Mouse (Mus musculus): ENCODE data around the gene Ssh1. TPM values are rescaled to one million over a fixed set of nuclear protein-coding genes. Genes with fewer than 3 reads are reported as not detected.

Gene Ssh1
- total and polyA plus RNA-seq, 2 experiments from 2014 or later = 9.7 to 14.5 TPM

GRCm38 (mm10) chr5:113952519-113952918 is 41.2 kb downstream of the Ssh1 start:
- no peak overlapping the region for H3K4me2 ChIP-seq (ENCODE audit: low read depth, low read length)
- ATAC-seq (no peak), DNase-seq (ENCODE audit: low spot score) (no peak)
- H3K9ac ChIP-seq (replicated peaks; ENCODE audit: low read length) = no peak overlapping the region
- 93% methylated on average over 10 of the region's 10 CpGs for WGBS
- H3K27ac ChIP-seq = no peak overlapping the region
- no peaks in the 10 kb centered on the region for H3K9me3 ChIP-seq (ENCODE audit: low read length)
- TF ChIP-seq CTCF (IDR thresholded peaks at IDR 0.05; ENCODE audit: low read depth) = no peak
- no peak overlapping the region for H3K4me3 ChIP-seq (ENCODE audit: low read length)
- H3K27me3 ChIP-seq (ENCODE audit: insufficient read depth, low read length) = no peaks in the 10 kb centered on the region
- H3K36me3 ChIP-seq (ENCODE audit: insufficient read depth, low read length) = peaks cover 32% of the 10 kb centered on the region
- H3K4me1 ChIP-seq (ENCODE audit: insufficient read depth, low read length) = no peaks in the 10 kb centered on the region

- ATAC-seq = no peak
- Histone ChIP-seq H3K4me3 (ENCODE audit: low read length) (no peak overlapping the region), H3K36me3 (ENCODE audit: insufficient read depth, low read length) (peaks cover 32% of the 10 kb centered on the region), H3K4me1 (ENCODE audit: insufficient read depth, low read length) (no peaks in the 10 kb centered on the region), H3K4me2 (ENCODE audit: low read depth, low read length) (no peak overlapping the region), H3K9ac (replicated peaks; ENCODE audit: low read length) (no peak overlapping the region), H3K9me3 (ENCODE audit: low read length) (no peaks in the 10 kb centered on the region), H3K27ac (no peak overlapping the region), H3K27me3 (ENCODE audit: insufficient read depth, low read length) (no peaks in the 10 kb centered on the region)
- no peak for TF ChIP-seq CTCF (IDR thresholded peaks at IDR 0.05; ENCODE audit: low read depth)
- 90% methylated on average over 11 of the region's 11 CpGs for WGBS
- DNase-seq (ENCODE audit: low spot score) = no peak
Measured at GRCm38 (mm10) chr5:113951693-113952071, 42.0 kb downstream of the Ssh1 start.

DNA sequence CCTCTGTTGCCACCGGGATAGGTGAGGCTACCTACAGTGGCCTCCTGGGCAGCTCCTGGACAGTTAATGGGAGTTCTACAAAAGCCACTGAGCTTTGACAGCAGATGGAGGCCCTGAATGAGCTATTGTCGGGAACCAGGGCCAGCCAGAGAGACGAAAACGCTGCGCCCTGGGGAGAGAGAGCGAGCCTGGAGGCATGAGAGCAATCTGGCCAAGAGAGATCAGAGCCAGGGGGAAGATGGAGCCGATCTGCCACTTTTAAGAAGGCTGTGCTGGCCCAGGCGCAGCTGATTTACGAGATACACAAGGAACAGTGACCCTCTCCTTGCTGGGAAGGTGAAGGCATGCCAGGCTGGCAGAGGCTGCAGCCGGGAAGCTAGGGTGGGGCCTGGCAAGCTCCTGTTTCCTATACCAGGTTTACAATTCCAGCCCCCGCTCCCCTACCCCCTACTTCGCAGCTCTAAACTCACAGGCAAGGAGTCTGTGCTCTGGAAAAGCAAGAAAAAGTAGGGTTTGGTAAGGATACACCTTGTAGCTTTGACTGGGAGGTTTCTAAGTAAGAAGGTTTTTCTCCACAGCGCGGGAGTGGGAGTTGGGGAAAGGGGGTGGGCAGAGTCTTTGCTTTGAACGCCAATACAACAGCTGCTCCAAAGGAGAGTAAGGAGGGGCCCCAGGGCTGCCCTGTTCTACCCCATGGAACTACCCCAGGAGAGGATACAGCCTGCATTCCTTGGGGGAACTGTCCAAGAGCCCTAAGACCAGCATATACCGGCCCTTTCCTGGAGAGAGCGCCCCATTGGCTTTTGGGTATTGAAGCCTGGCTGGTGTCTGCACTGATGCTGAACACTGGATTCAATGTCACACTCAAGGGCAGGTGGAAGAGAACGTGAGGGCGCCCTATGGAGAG is 42.7 kb downstream of the Ssh1 start:
- Histone ChIP-seq H3K27me3 (ENCODE audit: insufficient read depth, low read length) (no peaks in the 10 kb centered on the region), H3K4me3 (ENCODE audit: low read length) (no peak overlapping the region), H3K4me1 (ENCODE audit: insufficient read depth, low read length) (no peaks in the 10 kb centered on the region), H3K9me3 (ENCODE audit: low read length) (no peaks in the 10 kb centered on the region), H3K4me2 (ENCODE audit: low read depth, low read length) (no peak overlapping the region), H3K9ac (replicated peaks; ENCODE audit: low read length) (no peak overlapping the region), H3K36me3 (ENCODE audit: insufficient read depth, low read length) (peaks cover 38% of the 10 kb centered on the region), H3K27ac (no peak overlapping the region)
- peak; percentile 35 for DNase-seq (ENCODE audit: low spot score)
- ATAC-seq = no peak
- no peak for TF ChIP-seq CTCF (IDR thresholded peaks at IDR 0.05; ENCODE audit: low read depth)
- WGBS = 63% methylated on average over 19 of the region's 19 CpGs

DNA sequence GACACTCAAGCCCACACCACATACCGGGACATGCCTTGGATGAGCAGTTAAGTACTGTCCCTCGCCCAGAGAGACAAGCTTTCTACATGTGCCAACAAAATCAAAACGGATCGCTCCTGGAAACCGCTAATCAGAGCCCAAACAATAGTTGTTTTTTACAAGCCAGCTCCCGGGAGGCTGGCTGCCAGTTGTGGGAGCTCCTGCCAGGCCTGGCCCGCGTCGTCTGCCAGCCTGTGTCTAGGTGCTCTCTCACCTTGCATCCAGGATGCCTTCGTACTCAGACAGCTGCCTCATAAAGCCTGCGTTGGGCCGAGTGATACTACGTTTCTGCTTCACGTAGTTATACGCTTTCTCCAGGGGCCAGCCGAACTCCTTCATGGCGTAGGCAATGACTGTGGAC is 43.6 kb downstream of the Ssh1 start:
- DNase-seq (ENCODE audit: low spot score) = no peak
- Histone ChIP-seq H3K4me1 (ENCODE audit: insufficient read depth, low read length) (no peaks in the 10 kb centered on the region), H3K36me3 (ENCODE audit: insufficient read depth, low read length) (peaks cover 42% of the 10 kb centered on the region), H3K27me3 (ENCODE audit: insufficient read depth, low read length) (no peaks in the 10 kb centered on the region), H3K27ac (no peak overlapping the region), H3K4me2 (ENCODE audit: low read depth, low read length) (no peak overlapping the region), H3K4me3 (ENCODE audit: low read length) (no peak overlapping the region), H3K9me3 (ENCODE audit: low read length) (no peaks in the 10 kb centered on the region), H3K9ac (replicated peaks; ENCODE audit: low read length) (no peak overlapping the region)
- no peak for TF ChIP-seq CTCF (IDR thresholded peaks at IDR 0.05; ENCODE audit: low read depth)
- ATAC-seq = no peak
- WGBS = 58% methylated on average over 17 of the region's 17 CpGs

- no peak for ATAC-seq
- Histone ChIP-seq H3K4me1 (ENCODE audit: insufficient read depth, low read length) (no peaks in the 10 kb centered on the region), H3K4me3 (ENCODE audit: low read length) (no peak overlapping the region), H3K27ac (no peak overlapping the region), H3K4me2 (ENCODE audit: low read depth, low read length) (no peak overlapping the region), H3K9me3 (ENCODE audit: low read length) (no peaks in the 10 kb centered on the region), H3K9ac (replicated peaks; ENCODE audit: low read length) (no peak overlapping the region), H3K36me3 (ENCODE audit: insufficient read depth, low read length) (peaks cover 52% of the 10 kb centered on the region), H3K27me3 (ENCODE audit: insufficient read depth, low read length) (no peaks in the 10 kb centered on the region)
- no peak for DNase-seq (ENCODE audit: low spot score)
- peak; percentile 14; the same call in 1 of the 2 replicates for TF ChIP-seq CTCF (IDR thresholded peaks at IDR 0.05; ENCODE audit: low read depth)
- WGBS = 76% methylated on average over 2 of the region's 2 CpGs
Measured at GRCm38 (mm10) chr5:113947280-113947679, 46.4 kb downstream of the Ssh1 start.

- Histone ChIP-seq H3K9me3 (ENCODE audit: low read length) (no peaks in the 10 kb centered on the region), H3K36me3 (ENCODE audit: insufficient read depth, low read length) (peaks cover 58% of the 10 kb centered on the region), H3K27me3 (ENCODE audit: insufficient read depth, low read length) (no peaks in the 10 kb centered on the region), H3K4me2 (ENCODE audit: low read depth, low read length) (no peak overlapping the region), H3K4me1 (ENCODE audit: insufficient read depth, low read length) (no peaks in the 10 kb centered on the region), H3K27ac (no peak overlapping the region), H3K9ac (replicated peaks; ENCODE audit: low read length) (no peak overlapping the region), H3K4me3 (ENCODE audit: low read length) (no peak overlapping the region)
- ATAC-seq (no peak), DNase-seq (ENCODE audit: low spot score) (no peak)
- TF ChIP-seq CTCF (IDR thresholded peaks at IDR 0.05; ENCODE audit: low read depth) = no peak
- WGBS = 90% methylated on average over 6 of the region's 6 CpGs
Measured at GRCm38 (mm10) chr5:113945126-113945525, 48.6 kb downstream of the Ssh1 start.

GRCm38 (mm10) chr5:113943328-113943727 is 50.4 kb downstream of the Ssh1 start:
- H3K4me3 ChIP-seq (ENCODE audit: low read length) = no peak overlapping the region
- DNase-seq (ENCODE audit: low spot score) = peak; percentile 25
- no peaks in the 10 kb centered on the region for H3K4me1 ChIP-seq (ENCODE audit: insufficient read depth, low read length)
- TF ChIP-seq CTCF (IDR thresholded peaks at IDR 0.05; ENCODE audit: low read depth) = no peak
- no peak for ATAC-seq
- peak overlapping the region; percentile 45; the same call in 1 of the 2 replicates for H3K27ac ChIP-seq
- no peak overlapping the region for H3K4me2 ChIP-seq (ENCODE audit: low read depth, low read length)
- H3K9me3 ChIP-seq (ENCODE audit: low read length) = no peaks in the 10 kb centered on the region
- no peak overlapping the region for H3K9ac ChIP-seq (replicated peaks; ENCODE audit: low read length)
- peaks cover 53% of the 10 kb centered on the region for H3K36me3 ChIP-seq (ENCODE audit: insufficient read depth, low read length)
- WGBS = 65% methylated on average over 12 of the region's 12 CpGs
- no peaks in the 10 kb centered on the region for H3K27me3 ChIP-seq (ENCODE audit: insufficient read depth, low read length)
